Mouse (Mus musculus): Measurements from ENCODE around the gene Abr.

GRCm38 (mm10) chr11:76624071-76624470 is 2.0 kb upstream of the Abr start:
- TF ChIP-seq POLR2AphosphoS5 (IDR thresholded peaks at IDR 0.05; ENCODE audit: borderline replicate concordance, low read depth, low read length), result no peak
- no peak for TF ChIP-seq POLR2A (IDR thresholded peaks at IDR 0.05; ENCODE audit: control insufficient read depth in 1 of 2, insufficient read depth in 1 of 2, low read depth in 1 of 2, low read length in 2 of 2, poor library complexity in 1 of 2)
- no peak for TF ChIP-seq HCFC1 (IDR thresholded peaks at IDR 0.05; ENCODE audit: low read depth, low read length)
- TF ChIP-seq POLR2AphosphoS2 (IDR thresholded peaks at IDR 0.05; ENCODE audit: low read length), result no peak
- no peak for TF ChIP-seq ZKSCAN1 (IDR thresholded peaks at IDR 0.05; ENCODE audit: low read depth, low read length)
- no peak for TF ChIP-seq MAZ (IDR thresholded peaks at IDR 0.05; ENCODE audit: low read depth, low read length)
- TF ChIP-seq TAL1 (IDR thresholded peaks at IDR 0.05; ENCODE audit: low read length), result no peak
- TF ChIP-seq MAX (IDR thresholded peaks at IDR 0.05; ENCODE audit: low read length), result no peak
- no peak for TF ChIP-seq EP300 (IDR thresholded peaks at IDR 0.05; ENCODE audit: low read depth in 1 of 2, low read length in 2 of 2)
- no peak for TF ChIP-seq CTCF (IDR thresholded peaks at IDR 0.05 in 2 of 3, conservative IDR thresholded peaks at IDR 0.05 in 1 of 3; ENCODE audit: control insufficient read depth in 1 of 3, insufficient read depth in 1 of 3, low read depth in 2 of 3, low read length in 3 of 3, poor library complexity in 1 of 3, severe bottlenecking in 1 of 3)
- no peak for TF ChIP-seq CHD1 (IDR thresholded peaks at IDR 0.05; ENCODE audit: low read depth, low read length)
- no peak for TF ChIP-seq CHD2 (IDR thresholded peaks at IDR 0.05; ENCODE audit: low read length)
- no peak for TF ChIP-seq ETS1 (IDR thresholded peaks at IDR 0.05; ENCODE audit: low read depth, low read length)
- TF ChIP-seq ELF1 (IDR thresholded peaks at IDR 0.05; ENCODE audit: low read depth, low read length), result no peak

Data from MEL (cell line).